Mouse (Mus musculus) kidney, adult 2 months (tissue): ENCODE data around the gene Abca17. TPM values are rescaled to one million over a fixed set of nuclear protein-coding genes. Genes with fewer than 3 reads are reported as not detected.
A peak's percentile ranks its signal among the peaks of the same experiment; 100 is the strongest.

ENCODE experiments used
- DNase-seq: peaks from one replicate; pipeline ENCODE4 v3.0.0; 2021
- H3K27ac ChIP-seq: fragments of 200-500 bp; 2 replicates; pipeline ENCODE4 v1.5.1; 2012; ENCODE audit warnings: low read depth, low read length, control low read depth, inconsistent platforms; ENCODE audit not compliant: insufficient read depth
- H3K27me3 ChIP-seq: fragments of 200-500 bp; replicated peaks from 2 replicates; pipeline ENCODE4 v1.6.1; 2012; ENCODE audit warnings: mild to moderate bottlenecking, moderate library complexity, low read length, inconsistent platforms; ENCODE audit not compliant: control insufficient read depth, insufficient read depth
- H3K36me3 ChIP-seq: fragments of 200-500 bp; 2 replicates; pipeline ENCODE4 v1.6.1; 2012; ENCODE audit warnings: mild to moderate bottlenecking, moderate library complexity, low read length, inconsistent platforms; ENCODE audit not compliant: control insufficient read depth, insufficient read depth
- H3K4me1 ChIP-seq: fragments of 200-500 bp; 2 replicates; pipeline ENCODE4 v1.6.1; 2011; ENCODE audit warnings: low read length; ENCODE audit not compliant: control insufficient read depth, insufficient read depth
- H3K4me3 ChIP-seq: fragments of 200-500 bp; 2 replicates; pipeline ENCODE4 v1.5.1; 2011; ENCODE audit warnings: mild to moderate bottlenecking, low read depth, low read length, control low read depth; ENCODE audit not compliant: insufficient read depth
- CTCF ChIP-seq: fragments of 200-500 bp; conservative IDR thresholded peaks from 2 replicates; pipeline ENCODE4 v1.5.1; 2011; ENCODE audit warnings: low read depth, mild to moderate bottlenecking, control low read depth, low read length, moderate library complexity, mixed read lengths; ENCODE audit not compliant: insufficient read depth, insufficient read length
- POLR2A ChIP-seq: fragments of 200-500 bp; IDR thresholded peaks from one replicate; pipeline ENCODE4 v1.6.1; 2011; ENCODE audit warnings: low read depth, low read length, control low read depth
- WGBS: fragments of 180-500 bp; shearing (Covaris S2); methylation state at CpG from one replicate; pipeline ENCODE4 v1.1.7; 2018; 5-methylcytosine and 5-hydroxymethylcytosine counted together
- polyA plus RNA-seq: library from polyadenylated mRNA; depleted of rRNA; stranded (reverse); fragments of >200 nt; gene quantifications from 2 replicates; pipeline ENCODE4 v1.2.3, GENCODE M21; 2012

Abca17 gene
- polyA plus RNA-seq, 1 experiment: 0.31 TPM

- 76% methylated on average over 2 of the region's 2 CpGs for WGBS
- H3K36me3 ChIP-seq: no peaks in the 10 kb centered on the region
- H3K27me3 ChIP-seq: no peaks in the 10 kb centered on the region
- TF ChIP-seq POLR2A (no peak), CTCF (no peak)
- no peak overlapping the region for H3K27ac ChIP-seq
- DNase-seq: no peak
- peaks cover 10% of the 10 kb centered on the region for H3K4me1 ChIP-seq
- no peak overlapping the region for H3K4me3 ChIP-seq
Observed at GRCm38 (mm10) chr17:24349176-24349575, 1.7 kb downstream of the Abca17 start.

GRCm38 (mm10) chr17:24346831-24347230 is 4.0 kb downstream of the Abca17 start:
- no peak overlapping the region for H3K4me3 ChIP-seq
- 57% methylated on average over 7 of the region's 7 CpGs for WGBS
- TF ChIP-seq CTCF (no peak), POLR2A (no peak)
- H3K27ac ChIP-seq: no peak overlapping the region
- H3K36me3 ChIP-seq: no peaks in the 10 kb centered on the region
- no peaks in the 10 kb centered on the region for H3K27me3 ChIP-seq
- DNase-seq: no peak
- H3K4me1 ChIP-seq: no peaks in the 10 kb centered on the region

- no peak overlapping the region for H3K4me3 ChIP-seq
- H3K27ac ChIP-seq: no peak overlapping the region
- no peaks in the 10 kb centered on the region for H3K36me3 ChIP-seq
- H3K4me1 ChIP-seq: no peaks in the 10 kb centered on the region
- DNase-seq: no peak
- no peaks in the 10 kb centered on the region for H3K27me3 ChIP-seq
- WGBS: 66% methylated on average over 8 of the region's 8 CpGs
- no peak for TF ChIP-seq CTCF
- no peak for TF ChIP-seq POLR2A
Observed at GRCm38 (mm10) chr17:24344672-24345071, 6.2 kb downstream of the Abca17 start.

GRCm38 (mm10) chr17:24327656-24328055 is 23.2 kb downstream of the Abca17 start:
- no peak for DNase-seq
- no peak for TF ChIP-seq POLR2A
- no peak for TF ChIP-seq CTCF
- WGBS: 82% methylated on average over 7 of the region's 7 CpGs
- Histone ChIP-seq H3K4me3 (no peak overlapping the region), H3K4me1 (no peaks in the 10 kb centered on the region), H3K36me3 (no peaks in the 10 kb centered on the region), H3K27me3 (no peaks in the 10 kb centered on the region), H3K27ac (no peak overlapping the region)

GRCm38 (mm10) chr17:24325051-24325450 is 25.8 kb downstream of the Abca17 start:
- no peak for DNase-seq
- H3K27me3 ChIP-seq: no peaks in the 10 kb centered on the region
- no peak for TF ChIP-seq CTCF
- no peak for TF ChIP-seq POLR2A
- 84% methylated on average over 10 of the region's 10 CpGs for WGBS
- H3K27ac ChIP-seq: no peak overlapping the region
- no peaks in the 10 kb centered on the region for H3K36me3 ChIP-seq
- no peak overlapping the region for H3K4me3 ChIP-seq
- H3K4me1 ChIP-seq: no peaks in the 10 kb centered on the region

- no peaks in the 10 kb centered on the region for H3K36me3 ChIP-seq
- H3K27ac ChIP-seq: no peak overlapping the region
- no peak for DNase-seq
- H3K4me1 ChIP-seq: no peaks in the 10 kb centered on the region
- H3K4me3 ChIP-seq: no peak overlapping the region
- TF ChIP-seq CTCF (no peak), POLR2A (no peak)
- WGBS: 91% methylated on average over 3 of the region's 3 CpGs
- no peaks in the 10 kb centered on the region for H3K27me3 ChIP-seq
Observed at GRCm38 (mm10) chr17:24320826-24321225, 30.0 kb downstream of the Abca17 start.

- Histone ChIP-seq H3K4me1 (no peaks in the 10 kb centered on the region), H3K27me3 (no peaks in the 10 kb centered on the region), H3K36me3 (no peaks in the 10 kb centered on the region), H3K27ac (no peak overlapping the region), H3K4me3 (no peak overlapping the region)
- WGBS: 35% methylated on average over 4 of the region's 4 CpGs
- TF ChIP-seq POLR2A (no peak), CTCF (peak; percentile 83)
- peak; percentile 43 for DNase-seq
Observed at GRCm38 (mm10) chr17:24307500-24307899, 43.4 kb downstream of the Abca17 start.

- whole genome bisulfite sequencing: 65% methylated on average over 4 of the region's 4 CpGs
- no peaks in the 10 kb centered on the region for H3K4me1 ChIP-seq
- no peak for TF ChIP-seq CTCF
- TF ChIP-seq POLR2A: no peak
Observed at GRCm38 (mm10) chr17:24300651-24301050, 50.2 kb downstream of the Abca17 start.

More at GRCm38 (mm10) chr17:24300651-24301050, 50.2 kb downstream of the Abca17 start:
- Histone ChIP-seq H3K36me3 (no peaks in the 10 kb centered on the region), H3K27me3 (no peaks in the 10 kb centered on the region), H3K27ac (no peak overlapping the region), H3K4me3 (no peak overlapping the region)
- no peak for DNase-seq
